Mouse (Mus musculus): Measurements from ENCODE around the gene Rab10.

GRCm38 (mm10) chr12:3285919-3286318, 23.9 kb downstream of the Rab10 start:
- TF ChIP-seq CTCF (IDR thresholded peaks at IDR 0.05; ENCODE audit: insufficient read depth, low read depth, low read length) (no peak), POLR2A (IDR thresholded peaks at IDR 0.05; ENCODE audit: insufficient read depth, low read depth, low read length) (no peak)

Measured in olfactory bulb, adult 2 months (tissue).